Mouse (Mus musculus) MEL (cell line): ENCODE results near the gene Bnipl. TPM values are rescaled to one million over a fixed set of nuclear protein-coding genes. Genes with fewer than 3 reads are reported as not detected.

Experiments used
- DNase-seq: peaks from one replicate; pipeline ENCODE4 v3.0.0; 2011; ENCODE audit warnings: low read depth, low spot score
- H3K27ac ChIP-seq: 2 replicates; pipeline ENCODE4 v1.5.1; 2012; ENCODE audit warnings: low read depth, mild to moderate bottlenecking, control low read depth, low read length, moderate library complexity; ENCODE audit not compliant: control insufficient read depth
- H3K27me3 ChIP-seq, 2 experiments: fragments of 150-350 bp in 1 of 2; sonication (generic) in 1 of 2; 2 replicates each; pipeline ENCODE4 v1.6.1; 2012; ENCODE audit warnings: low read length in 2 of 2, mild to moderate bottlenecking in 2 of 2, improper control_type of control experiment in 1 of 2, moderate library complexity in 1 of 2; ENCODE audit not compliant: insufficient read depth in 2 of 2, control insufficient read depth in 1 of 2
- H3K36me3 ChIP-seq, 2 experiments: 2 replicates each; pipeline ENCODE4 v1.6.1; 2012 to 2014; ENCODE audit warnings: low read length in 2 of 2, improper control_type of control experiment in 1 of 2, inconsistent platforms in 1 of 2, mild to moderate bottlenecking in 1 of 2; ENCODE audit not compliant: insufficient read depth in 2 of 2, control insufficient read depth in 1 of 2
- H3K4me1 ChIP-seq, 2 experiments: fragments of 150-350 bp in 1 of 2; sonication (generic) in 1 of 2; 2 replicates each; pipeline ENCODE4 v1.6.1; 2012; ENCODE audit warnings: low read length in 2 of 2, improper control_type of control experiment in 1 of 2, mild to moderate bottlenecking in 1 of 2; ENCODE audit not compliant: insufficient read depth in 2 of 2, control insufficient read depth in 1 of 2
- H3K4me3 ChIP-seq, 2 experiments: fragments of 150-350 bp in 1 of 2; sonication (generic) in 1 of 2; 2 replicates each; pipeline ENCODE4 v1.5.1; 2012; ENCODE audit warnings: low read depth in 2 of 2, low read length in 2 of 2, mild to moderate bottlenecking in 2 of 2, moderate library complexity in 2 of 2, control low read depth in 1 of 2, improper control_type of control experiment in 1 of 2; ENCODE audit not compliant: control insufficient read depth in 1 of 2, insufficient read depth in 1 of 2
- H3K79me2 ChIP-seq: 2 replicates; pipeline ENCODE4 v1.6.1; 2012; ENCODE audit warnings: mild to moderate bottlenecking, low read length, moderate library complexity; ENCODE audit not compliant: control insufficient read depth, poor library complexity, insufficient read depth
- H3K9ac ChIP-seq: 2 replicates; pipeline ENCODE4 v1.6.1; 2012; ENCODE audit warnings: low read depth, mild to moderate bottlenecking, control low read depth, low read length, moderate library complexity; ENCODE audit not compliant: control insufficient read depth, poor library complexity, severe bottlenecking
- H3K9me3 ChIP-seq: fragments of 150-350 bp; sonication (generic); replicated peaks from 2 replicates; pipeline ENCODE4 v1.6.1; 2012; ENCODE audit warnings: mild to moderate bottlenecking, low read length, improper control_type of control experiment, moderate library complexity; ENCODE audit not compliant: insufficient read depth
- CHD1 ChIP-seq: IDR thresholded peaks from 2 replicates; pipeline ENCODE4 v1.6.1; 2012; ENCODE audit warnings: low read depth, mild to moderate bottlenecking, inconsistent platforms, low read length, improper control_type of control experiment
- CTCF ChIP-seq, 3 experiments: IDR thresholded peaks in 2 of 3; conservative IDR thresholded peaks in 1 of 3; 2 replicates each; pipeline ENCODE4 v1.5.1; 2011 to 2012; ENCODE audit warnings: low read length in 3 of 3, low read depth in 2 of 3, mild to moderate bottlenecking in 2 of 3, improper control_type of control experiment in 1 of 3, inconsistent platforms in 1 of 3, mixed read lengths in 1 of 3, moderate library complexity in 1 of 3; ENCODE audit not compliant: control insufficient read depth in 1 of 3, insufficient read depth in 1 of 3, poor library complexity in 1 of 3, severe bottlenecking in 1 of 3
- ETS1 ChIP-seq: IDR thresholded peaks from 2 replicates; pipeline ENCODE4 v1.6.1; 2012; ENCODE audit warnings: low read depth, mild to moderate bottlenecking, inconsistent platforms, low read length, improper control_type of control experiment, moderate library complexity
- GABPA ChIP-seq: IDR thresholded peaks from 2 replicates; pipeline ENCODE4 v1.6.1; 2012; ENCODE audit warnings: low read depth, mild to moderate bottlenecking, inconsistent platforms, low read length, improper control_type of control experiment, moderate library complexity
- GATA1 ChIP-seq: IDR thresholded peaks from 2 replicates; pipeline ENCODE4 v1.6.1; 2011; ENCODE audit warnings: low read depth, low read length, improper control_type of control experiment
- JUND ChIP-seq: IDR thresholded peaks from 2 replicates; pipeline ENCODE4 v1.6.1; 2011; ENCODE audit warnings: low read depth, mild to moderate bottlenecking, improper control_type of control experiment, low read length
- KAT2A ChIP-seq: conservative IDR thresholded peaks from 2 replicates; pipeline ENCODE4 v1.6.1; 2012; ENCODE audit warnings: low read depth, low read length, improper control_type of control experiment, inconsistent platforms
- MAX ChIP-seq: IDR thresholded peaks from 2 replicates; pipeline ENCODE4 v1.6.1; 2011; ENCODE audit warnings: low read length, improper control_type of control experiment
- MAZ ChIP-seq: IDR thresholded peaks from 2 replicates; pipeline ENCODE4 v1.6.1; 2012; ENCODE audit warnings: low read depth, mild to moderate bottlenecking, inconsistent platforms, low read length, improper control_type of control experiment
- MYB ChIP-seq: IDR thresholded peaks from 2 replicates; pipeline ENCODE4 v1.6.1; 2011; ENCODE audit warnings: mild to moderate bottlenecking, low read depth, low read length, improper control_type of control experiment
- MYC ChIP-seq: IDR thresholded peaks from 2 replicates; pipeline ENCODE4 v1.6.1; 2011; ENCODE audit warnings: low read depth, mild to moderate bottlenecking, low read length, improper control_type of control experiment, moderate library complexity
- NELFE ChIP-seq: IDR thresholded peaks from 2 replicates; pipeline ENCODE4 v1.6.1; 2011; ENCODE audit warnings: low read depth, low read length, improper control_type of control experiment
- POLR2A ChIP-seq, 2 experiments: IDR thresholded peaks; 2 replicates each; pipeline ENCODE4 v1.6.1; 2011 to 2012; ENCODE audit warnings: low read length in 2 of 2, mild to moderate bottlenecking in 2 of 2, control low read depth in 1 of 2, improper control_type of control experiment in 1 of 2, low read depth in 1 of 2, moderate library complexity in 1 of 2; ENCODE audit not compliant: control insufficient read depth in 1 of 2, insufficient read depth in 1 of 2, poor library complexity in 1 of 2
- POLR2AphosphoS2 ChIP-seq: IDR thresholded peaks from 2 replicates; pipeline ENCODE4 v1.6.1; 2011; ENCODE audit warnings: low read length, improper control_type of control experiment
- POLR2AphosphoS5 ChIP-seq: IDR thresholded peaks from 2 replicates; pipeline ENCODE4 v1.6.1; 2012; ENCODE audit warnings: low read depth, borderline replicate concordance, mild to moderate bottlenecking, inconsistent platforms, low read length, moderate library complexity, mixed read lengths
- RAD21 ChIP-seq: IDR thresholded peaks from 2 replicates; pipeline ENCODE4 v1.6.1; 2011; ENCODE audit warnings: mild to moderate bottlenecking, low read depth, low read length, improper control_type of control experiment
- SIN3A ChIP-seq: IDR thresholded peaks from 2 replicates; pipeline ENCODE4 v1.6.1; 2012; ENCODE audit warnings: low read length, improper control_type of control experiment, inconsistent platforms
- SMC3 ChIP-seq: IDR thresholded peaks from 2 replicates; pipeline ENCODE4 v1.6.1; 2011; ENCODE audit warnings: low read depth, low read length, improper control_type of control experiment
- TAL1 ChIP-seq: IDR thresholded peaks from 2 replicates; pipeline ENCODE4 v1.6.1; 2012; ENCODE audit warnings: mild to moderate bottlenecking, inconsistent platforms, low read length, moderate library complexity, mixed read lengths
- TBP ChIP-seq: IDR thresholded peaks from 2 replicates; pipeline ENCODE4 v1.8.0; 2011; ENCODE audit warnings: low read depth, low read length, improper control_type of control experiment
- TCF12 ChIP-seq: IDR thresholded peaks from 2 replicates; pipeline ENCODE4 v1.6.1; 2014; ENCODE audit warnings: low read depth, mild to moderate bottlenecking, inconsistent platforms, low read length, improper control_type of control experiment, moderate library complexity
- UBTF ChIP-seq: IDR thresholded peaks from 2 replicates; pipeline ENCODE4 v1.6.1; 2012; ENCODE audit warnings: low read depth, mild to moderate bottlenecking, inconsistent platforms, low read length, improper control_type of control experiment, moderate library complexity, borderline replicate concordance; ENCODE audit not compliant: insufficient read depth
- USF1 ChIP-seq: IDR thresholded peaks from 2 replicates; pipeline ENCODE4 v1.6.1; 2014; ENCODE audit warnings: low read depth, mild to moderate bottlenecking, inconsistent platforms, low read length, improper control_type of control experiment, moderate library complexity
- ZC3H11A ChIP-seq: IDR thresholded peaks from 2 replicates; pipeline ENCODE4 v1.6.1; 2012; ENCODE audit warnings: low read depth, mild to moderate bottlenecking, inconsistent platforms, low read length, improper control_type of control experiment
- ZKSCAN1 ChIP-seq: IDR thresholded peaks from 2 replicates; pipeline ENCODE4 v1.6.1; 2012; ENCODE audit warnings: low read depth, mild to moderate bottlenecking, inconsistent platforms, low read length, improper control_type of control experiment, moderate library complexity
- ZNF384 ChIP-seq: IDR thresholded peaks from 2 replicates; pipeline ENCODE4 v1.6.1; 2012; ENCODE audit warnings: low read depth, mild to moderate bottlenecking, inconsistent platforms, low read length, improper control_type of control experiment
- polyA plus RNA-seq, 2 experiments: library from polyadenylated mRNA; stranded (reverse) in 1 of 2; unstranded in 1 of 2; fragments of >175 nt in 1 of 2; fragments of >200 nt in 1 of 2; gene quantifications; 2 replicates each; pipeline versions ENCODE4 v1.2.1 to v1.2.4; 2012; ENCODE audit warnings: low replicate concordance in 2 of 2, low read depth in 1 of 2; ENCODE audit not compliant: insufficient read length in 2 of 2, insufficient read depth in 1 of 2, missing spikeins in 1 of 2
- total RNA-seq: library from RNA; depleted of rRNA; stranded (reverse); fragments of 300-350 nt; gene quantifications from 2 replicates; pipeline ENCODE4 v1.2.3, GENCODE M21; 2012

The Bnipl gene
- total and polyA plus RNA-seq, 3 experiments = 0.19 to 0.43 TPM; not detected in 1

DNA sequence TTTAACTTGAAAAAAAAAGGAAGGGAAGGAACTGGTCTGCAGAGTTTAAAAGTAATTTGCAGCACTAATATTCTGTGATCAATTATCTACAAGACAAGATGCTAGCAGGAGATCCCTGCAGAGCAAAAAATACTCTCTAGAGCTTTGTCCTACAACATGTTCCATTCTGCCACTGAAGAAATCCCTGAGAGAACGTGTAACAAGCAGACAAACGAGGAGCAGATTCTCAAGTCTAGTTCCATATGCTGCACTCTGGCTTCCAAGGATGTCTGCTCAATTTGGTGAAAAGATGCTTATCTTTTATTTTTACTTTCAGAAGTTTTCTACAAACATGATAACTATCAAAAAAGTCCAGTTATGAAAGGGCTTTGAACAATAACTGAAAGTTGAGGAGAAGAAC, 50.4 kb downstream of the Bnipl start:
- Histone ChIP-seq H3K9ac (no peak overlapping the region), H3K4me3 (no peak overlapping the region), H3K36me3 (peaks cover 0 to 95% of the 10 kb centered on the region in 2 experiments; a peak in 2 of 4 replicates), H3K4me1 (no peaks in the 10 kb centered on the region), H3K9me3 (no peaks in the 10 kb centered on the region), H3K27me3 (no peaks in the 10 kb centered on the region), H3K79me2 (no peaks in the 10 kb centered on the region), H3K27ac (no peak overlapping the region)
- no peak for DNase-seq
- TF ChIP-seq TAL1 = no peak
- TF ChIP-seq MYB = no peak
- TF ChIP-seq MYC = no peak
- no peak for TF ChIP-seq RAD21
- TF ChIP-seq POLR2AphosphoS5 = no peak
- no peak for TF ChIP-seq CHD1
- no peak for TF ChIP-seq ETS1
- no peak for TF ChIP-seq MAX
- no peak for TF ChIP-seq GATA1
- TF ChIP-seq JUND = no peak
- TF ChIP-seq ZKSCAN1 = no peak
- no peak for TF ChIP-seq TCF12
- TF ChIP-seq POLR2A (IDR thresholded peaks at IDR 0.05; ENCODE audit: control insufficient read depth in 1 of 2, insufficient read depth in 1 of 2, low read depth in 1 of 2, low read length in 2 of 2, poor library complexity in 1 of 2) = no peak
- no peak for TF ChIP-seq POLR2AphosphoS2
- no peak for TF ChIP-seq MAZ
- TF ChIP-seq GABPA = no peak
- TF ChIP-seq TBP = no peak
- no peak for TF ChIP-seq SIN3A
- no peak for TF ChIP-seq KAT2A
- TF ChIP-seq UBTF = no peak

DNA sequence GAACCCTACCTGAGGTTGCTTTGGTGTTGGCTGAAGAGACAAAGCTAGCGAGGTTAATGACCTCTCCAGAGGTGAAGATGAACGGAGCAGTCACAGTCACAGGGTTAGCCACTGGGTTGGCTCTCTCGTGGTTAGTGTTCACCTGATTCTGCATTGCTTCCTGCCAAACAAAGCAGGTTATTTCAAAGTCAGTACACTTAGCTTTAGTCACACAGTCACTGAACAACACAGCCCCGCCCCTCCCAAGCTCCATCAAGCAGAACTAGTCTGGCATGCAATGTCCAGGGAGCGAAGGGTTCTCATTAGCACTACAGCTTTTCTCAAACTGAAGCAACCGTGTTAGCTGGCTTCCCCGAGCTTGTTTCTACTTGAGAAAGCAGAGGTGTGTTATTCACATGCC, 50.9 kb downstream of the Bnipl start:
- Histone ChIP-seq H3K9me3 (no peaks in the 10 kb centered on the region), H3K27ac (no peak overlapping the region), H3K4me3 (no peak overlapping the region), H3K9ac (no peak overlapping the region), H3K79me2 (no peaks in the 10 kb centered on the region), H3K36me3 (peaks cover 0 to 95% of the 10 kb centered on the region in 2 experiments; a peak in 2 of 4 replicates), H3K27me3 (no peaks in the 10 kb centered on the region), H3K4me1 (no peaks in the 10 kb centered on the region)
- DNase-seq = no peak
- TF ChIP-seq NELFE (no peak), MYB (no peak), MAX (no peak), UBTF (no peak), CHD1 (no peak), ZC3H11A (no peak), GABPA (no peak), USF1 (no peak), POLR2AphosphoS5 (no peak), CTCF (IDR thresholded peaks at IDR 0.05 in 2 of 3, conservative IDR thresholded peaks at IDR 0.05 in 1 of 3; ENCODE audit: control insufficient read depth in 1 of 3, insufficient read depth in 1 of 3, low read depth in 2 of 3, low read length in 3 of 3, poor library complexity in 1 of 3, severe bottlenecking in 1 of 3) (no peak), GATA1 (no peak), ZNF384 (no peak), JUND (no peak), SMC3 (no peak), KAT2A (no peak)
- TF ChIP-seq, all 39 proteins: peak for 0
